Mouse (Mus musculus) ES-E14 (cell line): Measurements from ENCODE around the gene Cbx2. TPM values are rescaled to one million over a fixed set of nuclear protein-coding genes. Genes with fewer than 3 reads are reported as not detected.

ENCODE experiments used
- DNase-seq: peaks from one replicate; pipeline ENCODE4 v3.0.0-alpha.2; 2013; ENCODE audit warnings: low read depth, low spot score
- H3K27ac ChIP-seq: 2 replicates; pipeline ENCODE4 v1.5.1; 2012; ENCODE audit warnings: low read depth, mild to moderate bottlenecking, low read length, moderate library complexity, mixed read lengths; ENCODE audit not compliant: poor library complexity, insufficient read depth, severe bottlenecking
- H3K36me3 ChIP-seq: 2 replicates; pipeline ENCODE4 v1.6.1; 2012; ENCODE audit warnings: mild to moderate bottlenecking, low read length, moderate library complexity, mixed read lengths; ENCODE audit not compliant: control insufficient read depth, poor library complexity, insufficient read depth, severe bottlenecking
- H3K4me1 ChIP-seq, 2 experiments: fragments of 150-350 bp in 1 of 2; sonication (generic) in 1 of 2; 2 replicates each; pipeline ENCODE4 v1.6.1; 2012; ENCODE audit warnings: low read length in 2 of 2, mild to moderate bottlenecking in 1 of 2, mixed read lengths in 1 of 2; ENCODE audit not compliant: control insufficient read depth in 2 of 2, insufficient read depth in 2 of 2, poor library complexity in 1 of 2
- H3K4me3 ChIP-seq, 2 experiments: fragments of 150-350 bp in 1 of 2; sonication (generic) in 1 of 2; 2 replicates each; pipeline ENCODE4 v1.5.1; 2012; ENCODE audit warnings: low read length in 2 of 2, low read depth in 1 of 2, mild to moderate bottlenecking in 1 of 2, mixed read lengths in 1 of 2; ENCODE audit not compliant: insufficient read depth in 1 of 2, poor library complexity in 1 of 2, severe bottlenecking in 1 of 2
- H3K9ac ChIP-seq: 2 replicates; pipeline ENCODE4 v1.6.1; 2012; ENCODE audit warnings: low read depth, mild to moderate bottlenecking, low read length, mixed read lengths; ENCODE audit not compliant: poor library complexity, insufficient read depth, severe bottlenecking
- H3K9me3 ChIP-seq: fragments of 150-350 bp; sonication (generic); 2 replicates; pipeline ENCODE4 v1.6.1; 2012; ENCODE audit warnings: low read depth, mild to moderate bottlenecking, low read length; ENCODE audit not compliant: control insufficient read depth, insufficient read depth
- CHD2 ChIP-seq: IDR thresholded peaks from 2 replicates; pipeline ENCODE4 v1.6.1; 2014; ENCODE audit warnings: mild to moderate bottlenecking, low read depth, low read length, inconsistent platforms
- HCFC1 ChIP-seq: IDR thresholded peaks from 2 replicates; pipeline ENCODE4 v1.6.1; 2012; ENCODE audit warnings: low read length, inconsistent platforms, borderline replicate concordance; ENCODE audit not compliant: insufficient read depth
- MAFK ChIP-seq: IDR thresholded peaks from 2 replicates; pipeline ENCODE4 v1.6.1; 2014; ENCODE audit warnings: mild to moderate bottlenecking, low read depth, low read length, inconsistent platforms; ENCODE audit not compliant: insufficient read depth
- ZC3H11A ChIP-seq: IDR thresholded peaks from 2 replicates; pipeline ENCODE4 v1.6.1; 2012; ENCODE audit warnings: low read depth, mild to moderate bottlenecking, inconsistent platforms, low read length, borderline replicate concordance
- ZNF384 ChIP-seq: IDR thresholded peaks from 2 replicates; pipeline ENCODE4 v1.6.1; 2012; ENCODE audit warnings: low read depth, low read length, inconsistent platforms
- in situ Hi-C, 2 experiments: fragments of 600-800 bp; cut with MboI; formaldehyde crosslinking; loops; one replicate each; pipeline ENCODE4 v1.15.1; 2025; ENCODE audit warnings: low sequenced_read_pairs in 2 of 2, inconsistent platforms in 1 of 2; ENCODE audit not compliant: unreplicated experiment in 2 of 2
- total RNA-seq: library from RNA; depleted of rRNA; stranded (reverse); fragments of 300-350 nt; gene quantifications from 2 replicates; pipeline ENCODE4 v1.2.3, GENCODE M21; 2012

Cbx2 gene
- total RNA-seq, 1 experiment, result 13.9 TPM

- in situ Hi-C loops, result loop anchor here in 1 of 2 experiments (5.0 to 10.0 kb wide), 2 partner anchors 38 to 500 kb away; partner anchors contain the start of gene Nptx1
- Histone ChIP-seq H3K27ac (no peak overlapping the region), H3K9ac (no peak overlapping the region), H3K36me3 (no peaks in the 10 kb centered on the region), H3K4me3 (no peak overlapping the region), H3K9me3 (no peaks in the 10 kb centered on the region), H3K4me1 (peaks cover 0 to 19% of the 10 kb centered on the region in 2 experiments; a peak in 2 of 4 replicates)
- TF ChIP-seq ZC3H11A, result no peak
- TF ChIP-seq CHD2, result no peak
- TF ChIP-seq ZNF384, result no peak
- no peak for TF ChIP-seq MAFK
- TF ChIP-seq HCFC1, result no peak
- no peak for DNase-seq
These were observed 22.0 kb downstream of the Cbx2 start for GRCm38 (mm10) chr11:119044551-119045337.

GRCm38 (mm10) chr11:119046601-119047245 is 24.0 kb downstream of the Cbx2 start:
- no peaks in the 10 kb centered on the region for H3K9me3 ChIP-seq

GRCm38 (mm10) chr11:119047261-119048132 is 24.7 kb downstream of the Cbx2 start:
- Histone ChIP-seq H3K4me1 (peaks cover 0 to 20% of the 10 kb centered on the region in 2 experiments; a peak in 2 of 4 replicates), H3K27ac (no peak overlapping the region), H3K36me3 (no peaks in the 10 kb centered on the region), H3K9me3 (no peaks in the 10 kb centered on the region), H3K4me3 (peak overlapping the region in 1 of 2 experiments; percentile 7; a peak in 2 of 4 replicates), H3K9ac (no peak overlapping the region)
- no peak for DNase-seq
- TF ChIP-seq MAFK (no peak), HCFC1 (no peak), ZNF384 (no peak), ZC3H11A (no peak), CHD2 (no peak)
- in situ Hi-C loops, result loop anchor here in 1 of 2 experiments (5.0 to 10.0 kb wide), 2 partner anchors 35 to 497 kb away; partner anchors contain the start of gene Nptx1

More at GRCm38 (mm10) chr11:119046601-119047245, 24.0 kb downstream of the Cbx2 start:
- in situ Hi-C loops, result loop anchor here in 1 of 2 experiments (5.0 to 10.0 kb wide), 2 partner anchors 36 to 498 kb away; partner anchors contain the start of gene Nptx1
- Histone ChIP-seq H3K4me1 (peaks cover 0 to 17% of the 10 kb centered on the region in 2 experiments; a peak in 2 of 4 replicates), H3K9ac (no peak overlapping the region), H3K4me3 (peak overlapping the region in 1 of 2 experiments; percentile 8; a peak in 1 of 4 replicates), H3K36me3 (no peaks in the 10 kb centered on the region), H3K27ac (no peak overlapping the region)
- TF ChIP-seq HCFC1, result no peak
- TF ChIP-seq CHD2, result no peak
- no peak for TF ChIP-seq MAFK
- TF ChIP-seq ZNF384, result no peak
- TF ChIP-seq ZC3H11A, result no peak
- DNase-seq, result no peak

GRCm38 (mm10) chr11:119048133-119048510 is 25.4 kb downstream of the Cbx2 start:
- H3K27ac ChIP-seq, result no peak overlapping the region
- DNase-seq, result no peak
- no peaks in the 10 kb centered on the region for H3K36me3 ChIP-seq
- TF ChIP-seq ZC3H11A (no peak), CHD2 (no peak), HCFC1 (no peak), MAFK (no peak), ZNF384 (no peak)
- H3K9me3 ChIP-seq, result no peaks in the 10 kb centered on the region
- in situ Hi-C loops, result loop anchor here in 1 of 2 experiments (5.0 to 10.0 kb wide), 2 partner anchors 34 to 497 kb away; partner anchors contain the start of gene Nptx1
- H3K4me1 ChIP-seq, result peaks cover 0 to 24% of the 10 kb centered on the region in 2 experiments; a peak in 2 of 4 replicates
- H3K4me3 ChIP-seq, result peak overlapping the region in 1 of 2 experiments; percentile 7; a peak in 3 of 4 replicates
- H3K9ac ChIP-seq, result no peak overlapping the region
